Mouse (Mus musculus) spleen, postnatal 4 days (tissue): Measurements from ENCODE around the gene Ccdc47.
"Not testable (repeated sequence)": the region's sequence is repeated elsewhere in the genome, so short reads cannot be mapped to it uniquely, and the experiment has no call there.

ENCODE experiments used
- DNase-seq, 2 experiments: peaks; one replicate each; pipeline ENCODE4 v3.0.0; 2022; ENCODE audit warnings: low spot score in 2 of 2

Gene Ccdc47

DNA sequence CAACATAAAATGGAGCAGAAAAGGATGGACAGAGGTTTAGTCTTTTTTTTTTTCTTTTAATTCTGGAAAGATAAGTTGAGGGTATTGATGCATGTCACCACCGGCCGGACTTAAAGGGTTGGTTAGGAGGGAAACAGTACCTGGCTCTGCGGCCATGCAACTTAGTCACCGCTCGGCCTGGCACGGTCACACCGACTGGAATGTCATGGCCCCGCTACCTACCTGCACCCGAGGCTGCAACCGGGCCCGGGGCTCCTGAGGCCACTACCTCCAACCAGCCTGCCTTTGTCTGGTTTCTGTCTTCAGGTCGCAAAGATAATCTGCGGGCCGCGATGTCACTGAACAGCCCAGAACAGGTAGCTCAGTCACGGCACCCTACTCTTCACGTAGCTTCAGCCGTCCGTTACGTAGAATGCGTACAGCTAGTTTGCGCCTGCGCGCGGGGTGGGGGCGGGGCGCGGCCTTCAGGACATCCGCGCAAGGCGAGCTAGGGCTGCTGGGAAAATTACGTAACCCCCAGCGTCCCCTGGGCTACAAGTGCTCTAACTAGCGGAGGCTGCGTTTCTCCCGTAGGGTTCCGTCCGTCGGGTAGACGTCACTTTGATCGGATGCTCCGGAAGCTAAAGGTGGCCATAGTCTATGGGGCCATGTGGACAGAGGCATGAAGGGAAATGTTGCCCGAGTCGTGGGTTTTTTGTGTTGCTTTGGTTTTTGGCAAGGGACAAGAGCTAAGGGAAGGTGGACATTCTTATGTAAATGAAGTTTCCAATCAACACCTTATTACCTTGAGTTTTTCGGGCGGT is at the start of gene Ccdc47:
Gene Ccdc47 (minus strand): TSS at position 418 of the 803 bp plus-strand sequence.
- peak; percentile 91 to 95 for DNase-seq

DNA sequence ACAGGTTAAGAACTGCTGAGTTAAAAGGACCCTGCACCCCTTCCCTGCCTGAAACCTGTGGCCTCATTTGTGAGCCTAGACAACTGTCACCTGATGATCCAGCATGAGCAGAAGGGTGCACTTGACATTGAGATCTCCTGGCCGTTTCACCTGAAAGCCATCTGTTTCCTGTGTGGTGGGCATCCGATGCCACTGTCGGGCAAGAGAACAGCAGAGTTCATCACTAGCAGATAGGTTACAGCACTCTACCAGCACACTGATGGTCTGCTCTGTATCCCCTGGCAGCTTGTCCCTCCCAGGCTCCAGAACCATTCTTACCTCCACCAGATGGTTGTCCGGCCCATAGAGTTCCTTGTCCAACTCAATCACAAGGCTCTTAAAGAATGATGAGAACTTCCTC is 49.4 kb upstream of the Ccdc47 start:
- no peak for DNase-seq

- no peak for DNase-seq
Measured at GRCm38 (mm10) chr11:106264988-106265387, 48.8 kb upstream of the Ccdc47 start.

DNA sequence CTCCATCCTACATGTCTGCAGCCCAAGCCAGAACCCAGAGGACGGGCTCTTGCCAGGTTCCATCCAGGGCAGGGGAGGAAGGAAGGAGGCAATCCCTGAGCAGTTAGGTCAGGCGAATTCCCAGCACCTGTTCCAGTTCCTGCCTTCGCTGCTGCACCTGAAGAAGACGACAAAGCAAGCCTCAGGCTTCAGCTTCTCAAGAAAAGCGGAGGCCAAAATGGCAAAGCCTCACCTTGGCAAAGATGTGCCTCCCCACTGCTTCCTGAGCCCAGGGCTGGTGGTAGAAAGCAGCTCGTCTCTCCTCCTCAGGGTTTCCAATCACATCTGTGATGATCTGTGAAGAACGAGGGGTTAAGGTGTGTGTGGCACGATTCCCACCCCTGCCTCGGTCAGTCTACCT is 47.8 kb upstream of the Ccdc47 start:
- DNase-seq = no peak

DNA sequence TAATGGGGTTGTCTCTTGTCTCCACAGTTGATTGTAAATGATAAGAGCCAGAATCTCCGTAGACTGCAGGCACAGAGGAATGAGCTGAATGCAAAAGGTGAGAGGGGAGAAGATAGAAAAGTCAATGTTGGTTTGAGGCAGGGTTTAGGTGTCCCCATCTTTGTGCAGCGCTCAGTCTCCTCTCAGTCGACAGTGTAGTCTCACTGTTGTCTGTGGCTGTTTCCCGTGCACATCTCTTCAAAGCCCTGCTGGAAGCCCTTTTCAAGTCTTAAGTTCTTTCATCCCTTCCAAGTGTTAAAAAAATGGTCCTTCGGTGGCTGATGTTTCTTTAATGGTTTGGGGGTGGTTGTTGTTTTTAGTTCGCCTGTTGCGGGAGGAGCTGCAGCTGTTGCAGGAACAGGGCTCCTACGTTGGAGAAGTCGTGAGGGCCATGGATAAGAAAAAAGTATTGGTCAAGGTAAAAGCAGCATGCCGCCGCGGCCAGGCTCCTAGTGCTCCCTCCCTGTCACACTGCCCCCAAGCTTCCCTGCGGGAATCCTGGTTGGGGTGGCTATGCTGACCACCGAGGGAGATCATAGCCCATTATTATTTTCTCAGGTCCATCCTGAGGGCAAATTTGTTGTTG is 44.8 kb upstream of the Ccdc47 start:
- DNase-seq = no peak

DNA sequence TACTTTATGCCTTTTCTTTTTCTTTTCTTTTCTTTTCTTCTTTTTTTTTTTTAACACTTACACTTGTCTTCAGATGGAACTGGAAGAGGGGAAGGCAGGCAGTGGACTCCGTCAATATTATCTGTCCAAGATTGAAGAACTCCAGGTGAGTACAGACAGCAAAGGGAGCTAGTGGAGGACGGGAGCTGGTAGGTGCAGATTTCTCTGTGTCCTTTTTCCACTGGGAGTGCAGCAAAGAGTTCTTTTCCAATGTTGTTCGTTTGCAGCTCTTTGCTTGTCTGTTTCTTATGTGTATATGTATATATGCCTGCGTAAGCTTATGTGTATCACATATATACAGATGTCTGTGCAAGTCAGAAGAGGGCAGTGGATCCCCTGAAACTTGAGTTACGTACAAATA is 40.6 kb upstream of the Ccdc47 start:
- peak in 1 of 2 experiments; percentile 64 for DNase-seq

DNA sequence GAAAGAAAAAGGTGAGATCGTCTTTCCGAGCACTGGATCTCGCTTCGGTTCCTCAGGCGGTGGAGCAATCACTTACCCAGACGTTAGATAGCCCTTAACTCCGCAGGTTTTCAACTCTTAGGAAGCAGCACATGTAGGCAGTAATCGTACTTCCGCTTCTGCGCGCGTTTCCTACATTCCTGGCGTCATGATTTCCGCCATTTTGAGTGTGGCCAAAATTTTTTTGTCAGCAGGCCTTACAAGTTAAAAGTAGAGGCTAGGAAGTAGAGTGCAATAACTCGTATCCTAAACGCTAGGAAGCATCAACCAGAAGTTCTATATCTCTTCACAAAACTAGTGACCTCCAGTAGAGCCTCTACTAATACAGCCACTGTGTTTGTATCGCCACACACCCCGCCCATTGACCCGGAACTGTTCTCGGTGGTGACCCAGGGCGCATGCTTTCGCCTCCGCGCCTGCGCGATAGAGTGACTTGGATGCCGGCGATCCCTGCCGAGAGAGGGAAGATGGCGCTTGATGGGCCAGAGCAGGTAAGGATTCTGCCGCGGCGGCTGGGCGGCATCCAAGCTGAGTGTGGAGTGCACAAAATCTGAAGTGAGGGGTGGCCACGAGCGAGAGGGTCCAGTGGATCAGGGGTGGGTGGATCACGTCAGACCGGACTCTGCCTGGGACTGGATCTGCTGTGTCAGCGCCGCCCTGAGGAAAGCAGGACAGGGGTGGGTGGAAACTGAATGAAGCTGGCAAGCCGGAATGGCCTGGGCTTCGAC is 39.7 kb upstream of the Ccdc47 start, which contains the start of the genes Ftsj3 and Psmc5:
Gene Ftsj3 (minus strand): TSS at position 395 of the 767 bp plus-strand sequence.
Gene Psmc5 (plus strand): TSS at position 470 of the 767 bp plus-strand sequence.
- peak; percentile 98 to 99 for DNase-seq

GRCm38 (mm10) chr11:106255174-106255573 is 39.0 kb upstream of the Ccdc47 start:
- peak in 1 of 2 experiments; percentile 73 for DNase-seq

DNA sequence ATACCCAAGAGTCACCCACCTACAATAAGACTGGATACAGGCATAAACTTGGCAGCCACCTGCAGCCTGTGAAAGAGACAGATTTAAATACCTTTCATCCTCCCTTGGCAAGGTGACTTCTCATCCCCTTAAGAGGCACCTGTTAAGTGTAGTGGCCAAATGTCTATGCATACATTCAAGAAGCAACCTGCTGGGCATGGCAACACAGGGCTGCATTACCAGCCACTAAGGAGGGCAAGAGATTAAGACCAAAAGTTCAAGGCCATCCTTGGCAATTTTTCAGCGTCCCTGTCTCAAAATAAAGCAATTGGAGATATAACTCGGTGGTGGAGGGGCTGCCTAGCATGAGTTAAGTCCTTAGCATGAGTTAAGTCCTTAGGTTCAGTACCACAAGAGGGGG is 38.6 kb upstream of the Ccdc47 start:
- DNase-seq = no peak

GRCm38 (mm10) chr11:106249326-106249725 is 33.2 kb upstream of the Ccdc47 start:
- no peak for DNase-seq

GRCm38 (mm10) chr11:106246834-106247233 is 30.7 kb upstream of the Ccdc47 start:
- DNase-seq = no peak

- not testable (repeated sequence) for DNase-seq
Measured at GRCm38 (mm10) chr11:106233978-106234377, 17.8 kb upstream of the Ccdc47 start.

DNA sequence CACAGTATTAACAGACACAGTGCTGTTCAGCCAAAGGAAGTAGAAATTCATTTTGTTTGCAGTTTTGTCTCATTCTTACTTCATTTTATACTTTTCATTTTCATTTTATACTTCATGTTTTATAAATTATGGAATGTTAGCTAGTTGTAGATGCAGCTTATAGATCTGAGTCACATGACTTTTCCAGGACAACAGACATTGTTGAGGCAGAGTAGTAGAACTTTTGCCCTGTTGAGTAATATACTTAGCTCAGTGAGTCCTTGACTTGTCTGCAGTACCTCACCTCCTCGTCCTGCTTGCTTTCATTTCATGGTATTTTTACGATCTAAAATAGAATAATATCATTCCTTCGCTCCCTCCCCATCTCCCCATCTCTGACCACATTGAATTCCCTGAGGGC is 4.5 kb upstream of the Ccdc47 start:
- DNase-seq = no peak

- peak; percentile 88 to 93 for DNase-seq
Measured at GRCm38 (mm10) chr11:106216730-106217490, 766 bp upstream of the Ccdc47 start, which contains the start of gene Ddx42. Ddx42 (plus strand) TSS chr11:106216926.

- DNase-seq = no peak
Measured at GRCm38 (mm10) chr11:106215450-106215859, 689 bp downstream of the Ccdc47 start.

DNA sequence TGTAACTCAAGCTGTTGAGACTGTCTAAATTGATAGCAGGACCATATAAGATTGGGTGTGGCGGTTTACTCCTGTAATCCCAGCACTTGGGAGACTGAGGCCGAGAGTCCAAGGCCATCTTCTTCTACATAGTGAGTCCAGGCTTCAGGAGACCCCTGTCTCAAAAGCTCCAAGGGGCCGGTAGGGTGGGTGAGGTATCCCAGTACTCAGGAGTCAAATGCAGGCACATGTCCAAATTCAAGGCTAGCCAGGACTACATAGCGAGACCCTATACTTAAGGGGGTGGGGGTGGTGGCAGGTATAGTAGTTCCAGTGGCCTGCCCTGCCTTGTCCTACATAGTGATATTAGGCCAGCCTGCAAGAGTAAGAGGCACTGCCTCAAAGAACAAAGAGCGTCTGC is 1.3 kb downstream of the Ccdc47 start:
- DNase-seq = no peak

- DNase-seq = no peak
Measured at GRCm38 (mm10) chr11:106212771-106213170, 3.4 kb downstream of the Ccdc47 start.

GRCm38 (mm10) chr11:106202123-106202465 is 14.1 kb downstream of the Ccdc47 start, which contains the start of gene Strada:
Strada (minus strand) TSS chr11:106202168.
- no peak for DNase-seq

DNA sequence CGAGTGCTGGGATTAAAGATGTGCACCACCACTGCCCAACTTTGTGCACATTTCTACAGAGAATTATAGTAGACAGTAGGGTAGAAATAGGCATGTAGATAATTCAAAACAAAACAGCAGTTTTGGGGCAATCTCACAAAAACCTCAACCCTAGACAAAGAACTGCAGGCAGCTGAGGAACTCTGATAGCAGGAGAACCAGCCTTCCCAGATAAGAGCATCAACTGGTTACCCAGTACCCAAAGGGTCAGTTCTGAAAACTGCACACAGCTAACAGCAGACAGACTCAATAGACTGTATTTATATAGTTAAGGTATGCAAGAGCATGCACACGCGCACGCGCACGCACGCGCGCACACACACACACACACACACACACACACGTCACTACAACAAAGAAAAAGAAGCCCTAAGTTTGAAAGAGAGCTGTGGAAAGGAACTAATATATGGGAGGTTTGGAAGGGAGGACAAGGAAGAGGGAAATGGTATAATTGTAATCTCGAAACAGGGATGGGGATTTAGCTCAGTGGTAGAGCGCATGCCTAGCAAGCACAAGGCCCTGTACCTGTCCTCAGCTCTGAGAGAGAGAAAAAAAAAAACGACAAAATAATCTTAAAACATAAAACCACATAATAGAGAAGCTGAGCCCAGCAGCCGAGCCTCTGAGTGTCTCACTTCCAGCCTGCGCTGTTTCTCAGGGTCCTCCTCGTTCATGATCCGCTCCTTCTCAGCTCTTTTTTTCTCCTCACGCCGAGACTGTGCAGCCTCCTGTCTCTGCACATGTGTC is 14.6 kb downstream of the Ccdc47 start:
- no peak for DNase-seq

GRCm38 (mm10) chr11:106200756-106201155 is 15.4 kb downstream of the Ccdc47 start:
- DNase-seq = no peak

DNA sequence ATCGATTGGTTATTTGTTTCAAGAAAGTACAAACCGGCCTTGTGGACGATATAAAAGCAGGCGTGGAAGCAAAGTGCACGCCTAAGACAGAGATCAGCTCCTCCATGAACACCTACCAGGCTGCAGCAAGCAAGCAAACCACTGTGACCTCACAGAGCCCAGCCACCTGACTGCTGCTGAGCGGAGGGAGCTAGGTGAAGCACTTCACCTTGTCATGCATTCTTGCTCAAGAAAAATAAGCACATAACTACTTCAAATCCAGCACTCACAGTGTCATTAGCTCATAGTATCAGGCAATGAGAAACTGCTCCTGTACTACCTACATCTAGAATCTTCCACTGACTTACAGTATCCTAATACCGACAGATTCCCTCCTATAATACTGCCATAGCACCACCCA is 16.1 kb downstream of the Ccdc47 start:
- not testable (repeated sequence) for DNase-seq
